Mouse (Mus musculus): Measurements from ENCODE around the gene Tgfbr3. TPM values are rescaled to one million over a fixed set of nuclear protein-coding genes. Genes with fewer than 3 reads are reported as not detected.

Tgfbr3 gene
- polyA plus RNA-seq, 1 experiment from 2014 or later = 30.7 TPM

DNA sequence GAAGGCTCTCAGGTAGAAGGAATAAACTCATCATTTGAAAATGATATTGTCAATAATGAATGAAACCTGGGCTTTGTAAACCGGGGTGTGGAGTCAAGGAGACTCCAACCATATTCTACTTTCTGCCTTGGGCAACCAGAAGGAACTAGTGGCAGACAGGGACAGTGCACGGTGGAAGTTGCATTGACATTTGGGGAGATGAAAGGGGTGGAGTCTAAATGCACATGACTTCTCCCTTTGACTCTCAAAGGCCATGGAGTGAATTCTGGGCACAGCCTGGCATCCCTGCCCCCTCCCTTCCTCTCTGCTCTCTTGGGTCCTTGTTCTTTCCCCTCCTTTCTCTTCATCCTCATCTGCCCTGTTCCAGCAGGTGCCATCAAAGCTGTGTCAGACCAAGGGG, 183.3 kb downstream of the Tgfbr3 start:
- no peak for ATAC-seq (ENCODE audit: insufficient number of reproducible peaks, low FRiP score, low TSS enrichment, low read depth)
- Histone ChIP-seq H3K4me3 (no peak overlapping the region), H3K27me3 (no peaks in the 10 kb centered on the region), H3K9me3 (no peaks in the 10 kb centered on the region), H3K27ac (no peak overlapping the region), H3K36me3 (peaks cover 16% of the 10 kb centered on the region), H3K4me1 (peaks cover 20% of the 10 kb centered on the region), H3K4me2 (no peak overlapping the region), H3K9ac (no peak overlapping the region)
- 83% methylated on average over 2 of the region's 2 CpGs for WGBS

DNA sequence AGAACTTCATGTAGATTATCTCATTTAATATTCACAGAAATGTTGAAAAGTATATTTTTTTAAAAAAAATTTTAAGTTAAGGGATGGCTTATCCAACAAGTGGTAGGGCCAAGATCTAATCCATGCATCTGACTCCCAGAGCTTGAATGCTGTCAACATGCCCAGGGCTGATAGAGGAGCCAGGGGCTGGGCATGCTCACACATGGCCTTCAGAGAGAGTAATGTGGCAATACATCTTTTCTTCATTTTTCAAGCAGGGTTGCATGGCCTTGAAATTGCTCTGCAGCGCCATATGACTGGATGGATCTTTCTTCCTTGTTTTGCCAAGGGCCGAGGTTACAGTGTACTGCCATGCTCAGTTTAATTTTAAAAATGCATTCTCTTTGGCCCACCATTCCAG, 185.8 kb downstream of the Tgfbr3 start:
- peaks cover 6% of the 10 kb centered on the region for H3K36me3 ChIP-seq
- H3K9me3 ChIP-seq = no peaks in the 10 kb centered on the region
- no peak overlapping the region for H3K27ac ChIP-seq
- peaks cover 4% of the 10 kb centered on the region for H3K4me1 ChIP-seq
- WGBS = 72% methylated on average over 2 of the region's 2 CpGs
- H3K4me3 ChIP-seq = no peak overlapping the region
- no peak for ATAC-seq (ENCODE audit: insufficient number of reproducible peaks, low FRiP score, low TSS enrichment, low read depth)
- no peak overlapping the region for H3K4me2 ChIP-seq
- H3K27me3 ChIP-seq = no peaks in the 10 kb centered on the region
- no peak overlapping the region for H3K9ac ChIP-seq

DNA sequence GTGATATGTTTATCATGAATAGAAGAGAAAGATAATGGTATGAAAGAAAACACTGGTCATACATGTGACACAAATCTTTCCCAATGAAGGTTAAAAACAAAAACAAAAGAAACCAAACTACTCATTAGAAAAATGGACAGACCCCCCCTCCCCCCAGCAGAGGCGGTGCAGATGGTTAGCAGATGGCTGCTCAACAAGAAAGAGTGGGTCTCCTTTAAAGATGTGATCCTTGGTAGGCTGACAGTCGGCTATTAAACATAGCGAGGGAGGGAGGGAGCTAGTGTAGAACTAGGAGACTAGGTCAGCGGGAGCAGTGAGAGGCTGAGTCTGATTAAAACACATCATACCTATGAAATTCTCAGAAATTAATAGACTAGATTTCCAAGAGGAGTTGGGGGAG, 186.5 kb downstream of the Tgfbr3 start:
- 55% methylated on average over 4 of the region's 4 CpGs for WGBS
- no peak overlapping the region for H3K4me3 ChIP-seq
- H3K27me3 ChIP-seq = no peaks in the 10 kb centered on the region
- H3K4me2 ChIP-seq = no peak overlapping the region
- H3K27ac ChIP-seq = no peak overlapping the region
- ATAC-seq (ENCODE audit: insufficient number of reproducible peaks, low FRiP score, low TSS enrichment, low read depth) = no peak
- H3K36me3 ChIP-seq = 0 out of 2 replicates have a peak, but pooled peaks cover under 1% of the 10 kb centered on the region
- no peaks in the 10 kb centered on the region for H3K9me3 ChIP-seq
- H3K9ac ChIP-seq = no peak overlapping the region
- peaks cover 4% of the 10 kb centered on the region for H3K4me1 ChIP-seq

DNA sequence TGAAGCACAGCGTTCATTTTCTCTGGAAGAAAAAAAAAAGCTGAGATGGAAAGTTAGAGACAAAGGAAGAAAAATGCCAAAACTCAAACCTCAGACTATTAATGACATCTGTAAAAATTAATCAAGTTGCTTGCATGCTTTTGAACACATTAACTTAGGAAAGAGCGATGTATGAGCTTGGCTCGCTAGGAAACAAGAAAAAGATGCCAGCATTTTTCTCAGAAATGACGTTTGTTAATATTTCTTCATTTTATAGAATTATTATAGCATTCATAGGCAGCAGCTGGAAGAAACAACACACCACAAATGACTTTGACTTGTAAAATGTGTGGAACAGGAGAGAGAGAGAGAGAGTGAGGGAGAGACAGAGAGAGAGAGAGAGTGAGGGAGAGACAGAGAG, 187.7 kb downstream of the Tgfbr3 start:
- Histone ChIP-seq H3K36me3 (no peaks in the 10 kb centered on the region), H3K4me1 (peaks cover 4% of the 10 kb centered on the region), H3K4me3 (no peak overlapping the region), H3K4me2 (no peak overlapping the region), H3K9me3 (no peaks in the 10 kb centered on the region), H3K27ac (peak overlapping the region; percentile 17; the same call in 1 of the 2 replicates), H3K9ac (no peak overlapping the region), H3K27me3 (no peaks in the 10 kb centered on the region)
- WGBS = 44% methylated on average over 4 of the region's 4 CpGs
- no peak for ATAC-seq (ENCODE audit: insufficient number of reproducible peaks, low FRiP score, low TSS enrichment, low read depth)

DNA sequence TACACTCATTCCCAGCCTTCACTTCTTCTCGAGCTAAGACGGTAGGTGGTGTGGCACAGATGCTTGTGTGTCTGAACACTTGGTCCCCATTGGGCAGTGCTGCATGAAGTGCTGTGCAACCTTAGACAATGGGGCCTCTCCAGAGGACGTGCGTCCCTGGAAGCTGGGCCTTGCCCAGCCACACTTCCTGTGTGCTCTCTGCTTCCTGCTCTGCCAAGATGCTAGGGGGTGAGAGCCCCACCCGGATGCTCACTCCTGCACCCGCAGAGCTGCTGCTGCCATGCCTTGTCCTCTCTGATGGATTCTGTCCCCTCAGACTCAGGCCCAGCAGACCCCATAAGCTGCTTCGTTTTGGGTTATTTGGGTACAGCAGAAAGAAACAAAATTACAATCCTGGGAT, 188.3 kb downstream of the Tgfbr3 start:
- no peaks in the 10 kb centered on the region for H3K36me3 ChIP-seq
- no peak overlapping the region for H3K9ac ChIP-seq
- H3K4me2 ChIP-seq = no peak overlapping the region
- no peak for ATAC-seq (ENCODE audit: insufficient number of reproducible peaks, low FRiP score, low TSS enrichment, low read depth)
- no peaks in the 10 kb centered on the region for H3K9me3 ChIP-seq
- peaks cover 5% of the 10 kb centered on the region; the same call in 1 of the 2 replicates for H3K27me3 ChIP-seq
- 71% methylated on average over 7 of the region's 7 CpGs for WGBS
- peaks cover 4% of the 10 kb centered on the region for H3K4me1 ChIP-seq
- peak overlapping the region; percentile 44; the same call in 1 of the 2 replicates for H3K27ac ChIP-seq
- H3K4me3 ChIP-seq = no peak overlapping the region

DNA sequence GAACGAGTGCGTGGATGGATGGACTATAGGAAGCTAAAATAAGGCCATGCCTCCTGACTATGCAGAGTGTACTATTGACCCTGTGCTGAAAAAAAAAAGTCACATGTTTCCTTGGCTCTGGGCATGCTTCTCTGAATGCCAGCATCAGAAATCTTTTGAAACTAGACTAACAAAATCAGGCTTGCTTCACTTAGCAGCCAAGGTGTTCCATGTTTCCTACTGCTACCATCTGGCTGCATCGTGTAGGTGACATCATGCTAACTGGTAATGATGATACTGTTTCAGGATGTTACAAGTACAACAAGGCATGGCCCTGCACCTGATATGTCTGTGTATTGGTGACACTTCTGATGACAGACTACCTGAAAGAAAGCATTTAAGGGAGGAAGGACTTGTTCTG, 189.8 kb downstream of the Tgfbr3 start:
- no peak overlapping the region for H3K4me3 ChIP-seq
- ATAC-seq (ENCODE audit: insufficient number of reproducible peaks, low FRiP score, low TSS enrichment, low read depth) = no peak
- peaks cover 4% of the 10 kb centered on the region for H3K4me1 ChIP-seq
- no peaks in the 10 kb centered on the region for H3K36me3 ChIP-seq
- no peak overlapping the region for H3K4me2 ChIP-seq
- H3K27ac ChIP-seq = no peak overlapping the region
- WGBS = 88% methylated on average over 3 of the region's 3 CpGs
- no peak overlapping the region for H3K9ac ChIP-seq
- peaks cover 11% of the 10 kb centered on the region; the same call in 1 of the 2 replicates for H3K27me3 ChIP-seq
- no peaks in the 10 kb centered on the region for H3K9me3 ChIP-seq

DNA sequence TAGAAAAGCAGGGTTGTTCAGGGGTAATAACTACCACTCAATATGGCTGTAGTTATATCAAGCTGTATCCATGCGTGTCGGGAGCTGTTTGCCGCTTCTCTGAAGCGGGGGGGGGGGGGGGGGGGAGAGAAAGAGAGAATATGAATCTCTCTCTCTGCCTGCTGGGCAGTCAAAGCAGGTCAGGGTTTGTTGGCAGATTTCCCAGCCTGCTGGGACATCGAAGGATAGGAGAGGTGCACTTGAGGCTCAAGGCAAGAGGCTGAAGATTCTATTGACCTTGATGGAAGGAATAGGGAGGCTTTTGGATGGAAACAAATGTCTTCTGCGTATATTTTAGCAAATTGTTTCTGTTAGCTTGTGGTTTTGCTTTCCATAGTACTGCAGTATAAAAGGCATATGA, 190.4 kb downstream of the Tgfbr3 start:
- H3K4me2 ChIP-seq = no peak overlapping the region
- no peak overlapping the region for H3K4me3 ChIP-seq
- no peaks in the 10 kb centered on the region for H3K9me3 ChIP-seq
- H3K9ac ChIP-seq = no peak overlapping the region
- no peaks in the 10 kb centered on the region for H3K36me3 ChIP-seq
- ATAC-seq (ENCODE audit: insufficient number of reproducible peaks, low FRiP score, low TSS enrichment, low read depth) = no peak
- WGBS = 46% methylated on average over 5 of the region's 6 CpGs
- no peak overlapping the region for H3K27ac ChIP-seq
- H3K4me1 ChIP-seq = peaks cover 4% of the 10 kb centered on the region
- H3K27me3 ChIP-seq = peaks cover 13% of the 10 kb centered on the region; the same call in 1 of the 2 replicates

DNA sequence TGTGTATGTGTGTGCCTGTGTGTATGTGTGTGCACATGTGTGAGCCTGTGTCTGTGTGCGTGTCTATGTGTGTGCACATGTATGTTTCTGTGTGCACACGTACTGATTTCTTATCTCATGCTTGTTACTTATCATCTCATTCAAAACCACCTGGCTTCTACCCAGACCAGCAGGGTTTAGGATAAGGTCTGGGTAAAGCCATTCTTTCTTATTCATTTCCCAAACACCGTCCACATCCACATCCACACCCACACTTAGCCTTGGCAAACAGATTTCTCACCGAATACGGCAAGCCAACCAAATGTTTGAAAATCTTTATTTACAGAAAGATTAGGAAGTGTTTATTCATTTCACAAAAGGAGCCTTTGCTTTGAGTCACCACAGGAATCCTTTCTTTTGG, 191.4 kb downstream of the Tgfbr3 start:
- H3K9ac ChIP-seq = no peak overlapping the region
- ATAC-seq (ENCODE audit: insufficient number of reproducible peaks, low FRiP score, low TSS enrichment, low read depth) = no peak
- WGBS = 73% methylated on average over 5 of the region's 5 CpGs
- H3K4me2 ChIP-seq = no peak overlapping the region
- no peak overlapping the region for H3K4me3 ChIP-seq
- H3K9me3 ChIP-seq = no peaks in the 10 kb centered on the region
- H3K36me3 ChIP-seq = no peaks in the 10 kb centered on the region
- H3K27me3 ChIP-seq = peaks cover 13% of the 10 kb centered on the region; the same call in 1 of the 2 replicates
- peaks cover 8% of the 10 kb centered on the region for H3K4me1 ChIP-seq
- H3K27ac ChIP-seq = no peak overlapping the region

DNA sequence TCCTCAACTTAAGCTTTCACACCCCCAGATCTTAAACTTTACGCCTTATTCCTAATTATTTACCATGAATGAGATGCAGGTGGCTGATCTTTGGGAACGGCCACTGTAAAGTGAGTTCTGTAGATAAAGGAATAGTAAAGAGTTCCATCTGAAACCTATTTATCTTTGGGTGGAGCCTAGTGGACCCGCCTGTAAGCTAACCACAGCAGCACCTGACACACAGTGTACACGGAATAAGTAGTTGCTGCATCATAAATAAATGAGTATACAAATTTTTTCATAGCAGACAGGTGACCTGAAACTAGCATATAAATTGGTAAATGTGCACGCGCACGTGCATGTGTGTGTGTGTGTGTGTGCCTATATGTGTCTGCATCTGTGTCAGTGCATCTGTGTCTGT, 192.1 kb downstream of the Tgfbr3 start:
- no peaks in the 10 kb centered on the region for H3K36me3 ChIP-seq
- 64% methylated on average over 7 of the region's 7 CpGs for WGBS
- no peak overlapping the region for H3K9ac ChIP-seq
- no peak overlapping the region for H3K4me2 ChIP-seq
- ATAC-seq (ENCODE audit: insufficient number of reproducible peaks, low FRiP score, low TSS enrichment, low read depth) = no peak
- no peaks in the 10 kb centered on the region for H3K9me3 ChIP-seq
- peaks cover 14% of the 10 kb centered on the region for H3K4me1 ChIP-seq
- H3K27me3 ChIP-seq = peaks cover 13% of the 10 kb centered on the region; the same call in 1 of the 2 replicates
- H3K4me3 ChIP-seq = no peak overlapping the region
- H3K27ac ChIP-seq = no peak overlapping the region

DNA sequence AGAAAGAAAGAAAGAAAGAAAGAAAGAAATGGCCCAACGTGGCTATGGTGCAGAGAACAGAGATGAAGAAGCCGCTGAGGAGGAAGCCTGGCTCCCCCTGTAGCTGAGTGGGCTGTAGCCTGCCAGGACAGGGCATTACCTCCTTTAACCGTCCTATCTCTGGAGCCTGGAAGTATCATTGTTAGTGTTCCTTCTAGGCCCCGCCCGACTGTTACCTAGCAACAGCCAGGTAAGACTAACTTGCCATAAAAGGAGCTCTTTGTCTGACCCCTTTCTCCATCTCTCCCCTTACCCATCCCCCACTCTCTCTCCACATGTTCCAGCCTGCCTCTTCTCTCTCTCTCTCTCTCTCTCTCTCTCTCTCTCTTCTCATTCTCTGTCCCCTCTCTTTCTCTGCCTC, 195.2 kb downstream of the Tgfbr3 start:
- ATAC-seq (ENCODE audit: insufficient number of reproducible peaks, low FRiP score, low TSS enrichment, low read depth) = no peak
- no peaks in the 10 kb centered on the region for H3K36me3 ChIP-seq
- H3K27ac ChIP-seq = no peak overlapping the region
- H3K9me3 ChIP-seq = no peaks in the 10 kb centered on the region
- peaks cover 14% of the 10 kb centered on the region for H3K4me1 ChIP-seq
- no peak overlapping the region for H3K4me3 ChIP-seq
- peaks cover 17% of the 10 kb centered on the region for H3K27me3 ChIP-seq
- WGBS = 48% methylated on average over 5 of the region's 5 CpGs
- no peak overlapping the region for H3K4me2 ChIP-seq
- no peak overlapping the region for H3K9ac ChIP-seq

DNA sequence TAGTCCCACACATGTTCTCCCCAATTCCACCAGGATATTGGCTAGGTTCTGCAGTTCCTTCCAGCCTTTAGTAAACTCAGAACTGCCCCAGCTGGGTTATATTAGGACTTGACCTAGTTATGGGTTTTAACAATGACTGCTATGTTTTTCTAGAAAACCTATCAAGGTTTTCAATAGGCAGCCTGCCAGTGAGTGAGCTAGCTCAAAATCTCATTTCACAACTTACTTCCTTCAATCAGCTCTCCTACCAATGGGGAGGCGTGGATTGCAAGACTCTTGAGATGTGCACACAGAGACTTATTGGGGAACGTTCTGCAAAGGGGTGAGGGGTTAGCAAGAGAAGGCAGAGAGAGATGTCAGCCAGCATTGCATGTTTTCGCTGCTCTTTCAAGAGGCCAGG, 196.2 kb downstream of the Tgfbr3 start:
- peaks cover 18% of the 10 kb centered on the region for H3K4me1 ChIP-seq
- H3K27me3 ChIP-seq = peaks cover 17% of the 10 kb centered on the region
- no peak for ATAC-seq (ENCODE audit: insufficient number of reproducible peaks, low FRiP score, low TSS enrichment, low read depth)
- no peaks in the 10 kb centered on the region for H3K36me3 ChIP-seq
- H3K9ac ChIP-seq = no peak overlapping the region
- WGBS = 61% methylated on average over 3 of the region's 3 CpGs
- no peak overlapping the region for H3K4me2 ChIP-seq
- H3K27ac ChIP-seq = no peak overlapping the region
- H3K4me3 ChIP-seq = no peak overlapping the region
- H3K9me3 ChIP-seq = no peaks in the 10 kb centered on the region

DNA sequence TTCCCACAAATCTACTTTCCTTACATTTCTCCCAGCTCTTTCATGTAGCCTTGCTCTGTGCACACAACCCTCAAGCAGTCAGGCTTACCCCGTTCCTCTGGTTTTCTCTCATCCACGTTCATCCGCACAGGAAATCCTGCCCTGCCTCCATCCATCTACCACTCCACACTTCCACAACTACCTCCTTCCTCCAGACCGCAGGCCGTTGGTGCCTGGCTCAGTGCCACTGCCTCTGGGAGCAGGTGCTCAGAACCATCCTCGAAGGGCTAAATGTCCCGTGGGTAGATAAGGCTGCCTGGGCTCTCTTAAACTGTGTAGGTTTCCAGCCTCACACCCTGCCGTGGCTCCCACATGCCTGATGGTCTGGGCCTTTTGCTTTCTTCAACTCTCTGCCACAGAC, 197.3 kb downstream of the Tgfbr3 start:
- H3K4me3 ChIP-seq = no peak overlapping the region

DNA sequence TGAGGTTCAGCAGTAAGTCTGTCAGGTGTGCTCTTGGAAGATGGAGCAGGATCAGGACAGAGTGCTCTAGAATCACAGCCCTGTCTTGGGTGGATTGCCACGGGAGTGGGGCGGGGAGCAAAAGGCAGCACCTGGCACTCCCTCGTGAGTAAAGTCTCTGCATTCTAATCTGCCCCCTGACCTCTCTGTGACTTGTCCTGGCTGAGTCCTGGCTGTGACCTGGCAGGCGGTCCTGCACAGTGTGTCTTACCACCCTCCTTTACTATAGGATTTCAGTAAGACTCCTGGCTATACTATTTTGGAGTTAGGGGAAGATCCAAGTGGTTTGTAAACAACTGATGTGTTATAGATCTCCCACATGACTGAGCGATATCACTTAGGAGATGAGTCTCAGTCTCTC, 199.5 kb downstream of the Tgfbr3 start:
- Histone ChIP-seq H3K27ac (no peak overlapping the region), H3K36me3 (no peaks in the 10 kb centered on the region), H3K4me1 (peaks cover 43% of the 10 kb centered on the region), H3K4me3 (no peak overlapping the region), H3K9ac (no peak overlapping the region), H3K4me2 (no peak overlapping the region), H3K9me3 (no peaks in the 10 kb centered on the region), H3K27me3 (peaks cover 8% of the 10 kb centered on the region)
- 55% methylated on average over 5 of the region's 5 CpGs for WGBS
- no peak for ATAC-seq (ENCODE audit: insufficient number of reproducible peaks, low FRiP score, low TSS enrichment, low read depth)

More for the DNA sequence above, 197.3 kb downstream of the Tgfbr3 start:
- Histone ChIP-seq H3K4me1 (peaks cover 29% of the 10 kb centered on the region), H3K36me3 (no peaks in the 10 kb centered on the region), H3K27me3 (peaks cover 17% of the 10 kb centered on the region), H3K9me3 (no peaks in the 10 kb centered on the region), H3K9ac (no peak overlapping the region), H3K4me2 (no peak overlapping the region), H3K27ac (no peak overlapping the region)
- no peak for ATAC-seq (ENCODE audit: insufficient number of reproducible peaks, low FRiP score, low TSS enrichment, low read depth)
- WGBS = 37% methylated on average over 8 of the region's 8 CpGs

Data from limb, embryonic 15.5 days (tissue).